Mouse (Mus musculus): ENCODE results near the gene Arfgef2.

- no peak for TF ChIP-seq ZC3H11A (IDR thresholded peaks at IDR 0.05; ENCODE audit: borderline replicate concordance, low read depth, low read length)
- TF ChIP-seq CHD2 (IDR thresholded peaks at IDR 0.05; ENCODE audit: low read depth, low read length) = no peak
- no peak for TF ChIP-seq HCFC1 (IDR thresholded peaks at IDR 0.05; ENCODE audit: borderline replicate concordance, insufficient read depth, low read length)
- TF ChIP-seq MAFK (IDR thresholded peaks at IDR 0.05; ENCODE audit: insufficient read depth, low read depth, low read length) = no peak
These were observed 98.4 kb downstream of the Arfgef2 start for GRCm38 (mm10) chr2:166903719-166904282.

Measured in ES-E14 (cell line).